Mouse (Mus musculus): ENCODE results near the gene Soga1. TPM values are rescaled to one million over a fixed set of nuclear protein-coding genes. Genes with fewer than 3 reads are reported as not detected.

Gene Soga1
- total RNA-seq, 2 experiments from 2014 or later = 20.2 to 25.1 TPM

DNA sequence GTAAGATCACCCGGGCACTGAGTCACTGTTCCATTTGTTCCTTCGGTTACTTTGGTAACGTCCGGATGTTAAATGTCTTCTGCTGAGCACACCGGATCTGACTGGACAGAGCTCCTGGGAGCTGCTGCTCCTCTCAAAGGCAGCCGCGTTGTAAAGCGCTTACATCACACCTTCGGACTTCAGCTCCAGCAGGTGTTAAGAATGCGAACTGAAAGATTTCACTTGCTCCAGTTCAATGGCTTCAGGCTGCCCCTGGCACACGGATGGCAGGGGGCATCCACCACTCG lies 21.2 kb upstream of the Soga1 start:
- Histone ChIP-seq H3K4me3 (no peak overlapping the region), H3K27ac (no peak overlapping the region)
- TF ChIP-seq CTCF (IDR thresholded peaks at IDR 0.05) = no peak
- no peak for DNase-seq (ENCODE audit: extremely low spot score in 1 of 2, low spot score in 2 of 2)
- intact Hi-C loops (cut with DNase I) = loop anchor here (10.0 kb wide), 1 partner anchor 295 kb away; no protein-coding TSS in a partner anchor

- Histone ChIP-seq H3K4me3 (no peak overlapping the region), H3K27ac (no peak overlapping the region)
- no peak for DNase-seq (ENCODE audit: extremely low spot score in 1 of 2, low spot score in 2 of 2)
- intact Hi-C loops (cut with DNase I) = loop anchor here (10.0 kb wide), 2 partner anchors 295 to 315 kb away; no protein-coding TSS in a partner anchor
- no peak for TF ChIP-seq CTCF (IDR thresholded peaks at IDR 0.05)
Measured at GRCm38 (mm10) chr2:157099532-157100318, 20.7 kb upstream of the Soga1 start.

GRCm38 (mm10) chr2:157095005-157095755 lies 16.1 kb upstream of the Soga1 start:
- H3K4me3 ChIP-seq = no peak overlapping the region
- H3K27ac ChIP-seq = no peak overlapping the region
- TF ChIP-seq CTCF (IDR thresholded peaks at IDR 0.05) = peak; percentile 92
- peak; percentile 67 to 73 for DNase-seq (ENCODE audit: extremely low spot score in 1 of 2, low spot score in 2 of 2)
- intact Hi-C loops (cut with DNase I) = loop anchor here (2.0 to 10.0 kb wide), 3 partner anchors 64 to 310 kb away; no protein-coding TSS in a partner anchor

DNA sequence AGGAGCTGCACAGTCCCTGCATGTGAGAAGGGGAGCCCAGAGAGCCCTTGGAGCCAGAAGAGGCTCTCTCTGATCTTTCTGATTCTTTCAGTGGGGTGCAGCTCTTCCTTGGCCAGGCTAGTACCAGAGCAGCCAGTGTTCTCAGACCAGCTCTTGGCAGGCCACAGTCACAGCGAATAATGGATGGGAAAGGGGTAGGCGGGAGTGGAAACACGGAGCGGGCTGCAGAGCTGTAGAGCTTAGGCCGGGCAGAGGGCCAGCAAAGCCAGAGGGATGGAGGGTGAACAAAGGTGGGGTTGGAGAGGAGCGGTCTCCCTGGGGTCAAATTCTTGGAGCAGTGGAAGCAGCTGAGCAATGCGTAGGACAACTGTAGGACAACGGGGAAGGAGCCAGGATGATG lies 13.0 kb upstream of the Soga1 start:
- no peak for TF ChIP-seq CTCF (IDR thresholded peaks at IDR 0.05)
- DNase-seq (ENCODE audit: extremely low spot score in 1 of 2, low spot score in 2 of 2) = no peak
- intact Hi-C loops (cut with DNase I) = loop anchor here (2.0 to 10.0 kb wide), 3 partner anchors 45 to 307 kb away; no protein-coding TSS in a partner anchor
- Histone ChIP-seq H3K4me3 (no peak overlapping the region), H3K27ac (no peak overlapping the region)

GRCm38 (mm10) chr2:157087536-157088317 lies 8.7 kb upstream of the Soga1 start:
- no peak for TF ChIP-seq CTCF (IDR thresholded peaks at IDR 0.05)
- H3K27ac ChIP-seq = no peak overlapping the region
- DNase-seq (ENCODE audit: extremely low spot score in 1 of 2, low spot score in 2 of 2) = peak; percentile 52 to 69
- no peak overlapping the region for H3K4me3 ChIP-seq
- intact Hi-C loops (cut with DNase I) = no loop called here

DNA sequence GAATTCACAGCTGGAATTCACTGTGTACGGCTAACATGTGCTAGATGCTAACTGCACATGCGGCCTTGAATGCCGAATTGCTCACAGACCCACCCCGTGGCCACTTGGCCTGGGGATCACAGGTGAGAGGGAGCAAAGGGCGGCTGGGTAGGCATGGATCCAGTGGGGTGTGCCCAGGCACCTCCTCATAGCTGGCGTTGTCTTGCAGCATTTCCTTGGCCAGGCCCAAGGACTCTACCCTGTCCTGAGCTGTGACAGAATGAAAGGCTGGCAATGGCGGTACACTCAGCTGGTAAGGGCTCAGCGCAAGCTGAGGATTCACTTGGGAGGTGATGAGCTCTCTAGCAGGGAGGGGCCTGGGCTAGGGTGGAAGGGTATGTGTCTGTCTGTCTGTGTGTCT lies 7.7 kb upstream of the Soga1 start, which contains the start of gene Tldc2:
Tldc2 (plus strand) TSS at position 260 of the 400 bp plus-strand sequence.
- DNase-seq (ENCODE audit: extremely low spot score in 1 of 2, low spot score in 2 of 2) = no peak
- Histone ChIP-seq H3K27ac (no peak within 1 kb of the TSS), H3K4me3 (no peak within 1 kb of the TSS)
- intact Hi-C loops (cut with DNase I) = no loop called here
- TF ChIP-seq CTCF (IDR thresholded peaks at IDR 0.05) = no peak

GRCm38 (mm10) chr2:157084831-157085585 lies 6.0 kb upstream of the Soga1 start:
- Histone ChIP-seq H3K4me3 (no peak overlapping the region), H3K27ac (no peak overlapping the region)
- no peak for DNase-seq (ENCODE audit: extremely low spot score in 1 of 2, low spot score in 2 of 2)
- no peak for TF ChIP-seq CTCF (IDR thresholded peaks at IDR 0.05)
- intact Hi-C loops (cut with DNase I) = no loop called here

GRCm38 (mm10) chr2:157081960-157082359 lies 2.9 kb upstream of the Soga1 start:
- intact Hi-C loops (cut with DNase I) = no loop called here
- no peak for TF ChIP-seq CTCF (IDR thresholded peaks at IDR 0.05)
- Histone ChIP-seq H3K27ac (no peak overlapping the region), H3K4me3 (no peak overlapping the region)
- DNase-seq (ENCODE audit: extremely low spot score in 1 of 2, low spot score in 2 of 2) = no peak

- H3K4me3 ChIP-seq = no peak overlapping the region
- no peak overlapping the region for H3K27ac ChIP-seq
- no peak for DNase-seq (ENCODE audit: extremely low spot score in 1 of 2, low spot score in 2 of 2)
- intact Hi-C loops (cut with DNase I) = no loop called here
- TF ChIP-seq CTCF (IDR thresholded peaks at IDR 0.05) = no peak
Measured at GRCm38 (mm10) chr2:157081331-157081730, 2.3 kb upstream of the Soga1 start.

DNA sequence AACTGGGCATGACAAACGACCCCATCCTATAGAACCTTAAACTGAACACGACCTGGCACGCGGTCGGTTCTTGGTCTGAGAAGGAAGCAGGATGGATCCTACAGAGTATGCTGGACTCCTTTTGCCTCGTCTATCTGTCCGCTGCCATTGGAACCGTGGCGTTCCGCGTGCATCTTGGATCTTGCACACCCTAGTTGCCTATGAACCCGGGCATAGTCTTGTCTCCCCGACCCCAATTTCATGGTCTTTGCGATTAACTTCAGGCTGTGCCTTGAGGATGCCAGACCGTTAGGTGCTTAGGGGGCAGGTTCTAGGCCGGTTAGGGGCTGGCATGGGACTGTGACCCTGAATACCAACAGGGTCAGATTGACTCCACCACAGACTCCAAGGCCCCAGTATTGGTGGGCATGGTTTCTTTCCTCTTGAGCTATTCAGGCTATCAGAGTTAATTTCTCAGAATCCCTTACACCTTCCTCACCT lies 687 bp upstream of the Soga1 start:
- intact Hi-C loops (cut with DNase I) = loop anchor here (1.0 to 5.0 kb wide), 2 partner anchors 37 to 87 kb away; partner anchors contain the start of gene Ndrg3
- H3K27ac ChIP-seq = peak overlapping the region; percentile 83
- TF ChIP-seq CTCF (IDR thresholded peaks at IDR 0.05) = no peak
- no peak for DNase-seq (ENCODE audit: extremely low spot score in 1 of 2, low spot score in 2 of 2)
- peak overlapping the region; percentile 72 for H3K4me3 ChIP-seq
